Mouse (Mus musculus) erythroblast, embryonic 14.5 days (primary cell): ENCODE measurements around the gene Dgkb.

ENCODE experiments used
- GATA1 ChIP-seq: IDR thresholded peaks from 2 replicates; pipeline ENCODE4 v1.6.1; 2012; ENCODE audit warnings: low read length, inconsistent platforms, mixed read lengths
- TAL1 ChIP-seq: IDR thresholded peaks from 3 replicates; pipeline ENCODE4 v1.6.1; 2012; ENCODE audit warnings: low read length, inconsistent platforms, mixed read lengths

DNA sequence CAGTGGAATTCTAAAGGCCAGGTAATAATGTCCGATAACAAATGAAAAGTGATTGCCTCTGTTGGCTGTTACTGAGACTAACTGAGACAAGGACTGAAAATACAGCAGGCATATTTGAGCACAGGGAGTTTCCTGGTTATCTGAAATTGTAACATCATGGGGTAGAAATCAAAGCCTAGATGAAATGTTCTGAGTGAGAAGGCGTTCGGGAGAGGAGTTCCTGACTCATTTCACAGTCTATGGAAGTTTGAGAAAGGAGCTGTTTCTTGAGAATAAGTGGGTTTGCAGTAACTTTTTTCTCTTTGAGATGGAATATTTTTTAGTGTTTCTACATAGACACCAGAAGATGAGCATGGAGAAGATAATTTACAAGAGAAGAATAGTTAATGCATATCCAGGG lies 73.8 kb downstream of the Dgkb start:
- TF ChIP-seq TAL1 (no peak), GATA1 (no peak)
